Mouse (Mus musculus) forebrain, embryonic 15.5 days (tissue): ENCODE data around the gene Lin54. TPM values are rescaled to one million over a fixed set of nuclear protein-coding genes. Genes with fewer than 3 reads are reported as not detected.
A peak's percentile ranks its signal among the peaks of the same experiment; 100 is the strongest.

Experiments
- ATAC-seq: fragments of 200-750 bp; cut with Nextera tagmentation; replicated peaks from 2 replicates; pipeline ENCODE4 v1.8.0; 2017; ENCODE audit warnings: mild to moderate bottlenecking, moderate TSS enrichment, moderate library complexity
- H3K27ac ChIP-seq: fragments of 300-500 bp; sonication (generic); replicated peaks from 2 replicates; pipeline ENCODE4 v1.5.1; 2015; ENCODE audit warnings: mild to moderate bottlenecking, inconsistent platforms
- H3K27me3 ChIP-seq: fragments of 300-500 bp; sonication (generic); 2 replicates; pipeline ENCODE4 v1.6.1; 2015; ENCODE audit warnings: inconsistent platforms
- H3K36me3 ChIP-seq: fragments of 300-500 bp; sonication (generic); 2 replicates; pipeline ENCODE4 v1.6.1; 2015; ENCODE audit warnings: mild to moderate bottlenecking, inconsistent platforms
- H3K4me1 ChIP-seq: fragments of 300-500 bp; sonication (generic); 2 replicates; pipeline ENCODE4 v1.6.1; 2015; ENCODE audit warnings: inconsistent platforms
- H3K4me2 ChIP-seq: fragments of 300-500 bp; sonication (generic); replicated peaks from 2 replicates; pipeline ENCODE4 v1.6.1; 2015; ENCODE audit warnings: mild to moderate bottlenecking, inconsistent platforms
- H3K4me3 ChIP-seq: fragments of 300-500 bp; sonication (generic); 2 replicates; pipeline ENCODE4 v1.5.1; 2015; ENCODE audit warnings: mild to moderate bottlenecking, inconsistent platforms
- H3K9ac ChIP-seq: fragments of 300-500 bp; sonication (generic); replicated peaks from 2 replicates; pipeline ENCODE4 v1.6.1; 2015; ENCODE audit warnings: mild to moderate bottlenecking, inconsistent platforms
- H3K9me3 ChIP-seq: fragments of 300-500 bp; sonication (generic); 2 replicates; pipeline ENCODE4 v1.6.1; 2016; ENCODE audit warnings: inconsistent platforms
- WGBS: fragments of 180-500 bp; shearing (Covaris S2); methylation state at CpG from one replicate; pipeline ENCODE4 v1.1.7; 2015; ENCODE audit warnings: mixed read lengths; 5-methylcytosine and 5-hydroxymethylcytosine counted together
- microRNA-seq: library from miRNA; unstranded; fragments of <30 nt; microRNA quantifications from one replicate; pipeline ENCODE4, GENCODE M21; 2016
- polyA plus RNA-seq: library from polyadenylated mRNA; unstranded; fragments of >200 nt; fragmentation: Nextera tagmentation; extraction: Ambion mirVana; gene quantifications from 2 replicates; pipeline ENCODE4 v1.2.1, GENCODE M21; 2015

The Lin54 gene
- polyA plus RNA-seq, 1 experiment from 2014 or later = 10.0 TPM

GRCm38 (mm10) chr5:100414474-100415196 lies 85.8 kb downstream of the Lin54 start:
- peak overlapping the region; percentile 65 for H3K4me2 ChIP-seq
- peak overlapping the region; percentile 94 for H3K4me3 ChIP-seq
- H3K4me1 ChIP-seq = peaks cover 35% of the 10 kb centered on the region
- no peaks in the 10 kb centered on the region for H3K9me3 ChIP-seq
- no peak for ATAC-seq
- H3K36me3 ChIP-seq = peaks cover 16% of the 10 kb centered on the region
- WGBS = 81% methylated on average over 11 of the region's 11 CpGs
- H3K27me3 ChIP-seq = no peaks in the 10 kb centered on the region
- H3K9ac ChIP-seq = peak overlapping the region; percentile 26; the same call in 1 of the 2 replicates
- no peak overlapping the region for H3K27ac ChIP-seq

- Histone ChIP-seq H3K4me3 (no peak overlapping the region), H3K9me3 (no peaks in the 10 kb centered on the region), H3K27me3 (no peaks in the 10 kb centered on the region), H3K4me1 (peaks cover 35% of the 10 kb centered on the region), H3K27ac (no peak overlapping the region), H3K9ac (no peak overlapping the region), H3K4me2 (no peak overlapping the region), H3K36me3 (no peaks in the 10 kb centered on the region)
- no peak for ATAC-seq
- WGBS = 84% methylated on average over 3 of the region's 3 CpGs
Observed at GRCm38 (mm10) chr5:100412886-100413285, 87.6 kb downstream of the Lin54 start.

GRCm38 (mm10) chr5:100410281-100410680 lies 90.2 kb downstream of the Lin54 start:
- WGBS = 90% methylated on average over 5 of the region's 5 CpGs
- peaks cover 23% of the 10 kb centered on the region for H3K4me1 ChIP-seq
- no peak for ATAC-seq
- H3K27me3 ChIP-seq = no peaks in the 10 kb centered on the region
- H3K4me3 ChIP-seq = no peak overlapping the region
- no peak overlapping the region for H3K4me2 ChIP-seq
- H3K9ac ChIP-seq = no peak overlapping the region
- no peak overlapping the region for H3K27ac ChIP-seq
- H3K9me3 ChIP-seq = no peaks in the 10 kb centered on the region
- peaks cover 9% of the 10 kb centered on the region for H3K36me3 ChIP-seq

GRCm38 (mm10) chr5:100408485-100408884 lies 92.0 kb downstream of the Lin54 start:
- H3K4me2 ChIP-seq = no peak overlapping the region
- no peak overlapping the region for H3K9ac ChIP-seq
- H3K36me3 ChIP-seq = peaks cover 25% of the 10 kb centered on the region
- WGBS = 89% methylated on average over 5 of the region's 5 CpGs
- peaks cover 5% of the 10 kb centered on the region; the same call in 1 of the 2 replicates for H3K4me1 ChIP-seq
- no peak overlapping the region for H3K27ac ChIP-seq
- no peak for ATAC-seq
- H3K27me3 ChIP-seq = no peaks in the 10 kb centered on the region
- no peak overlapping the region for H3K4me3 ChIP-seq
- H3K9me3 ChIP-seq = no peaks in the 10 kb centered on the region

GRCm38 (mm10) chr5:100396753-100397152 lies 103.7 kb downstream of the Lin54 start:
- Histone ChIP-seq H3K9ac (no peak overlapping the region), H3K36me3 (peaks cover 79% of the 10 kb centered on the region), H3K9me3 (no peaks in the 10 kb centered on the region), H3K4me3 (no peak overlapping the region), H3K27me3 (no peaks in the 10 kb centered on the region), H3K27ac (no peak overlapping the region), H3K4me2 (no peak overlapping the region), H3K4me1 (no peaks in the 10 kb centered on the region)
- 96% methylated on average over 3 of the region's 3 CpGs for WGBS
- no peak for ATAC-seq

- H3K36me3 ChIP-seq = peaks cover 91% of the 10 kb centered on the region
- H3K9ac ChIP-seq = no peak overlapping the region
- no peaks in the 10 kb centered on the region for H3K27me3 ChIP-seq
- H3K27ac ChIP-seq = no peak overlapping the region
- ATAC-seq = no peak
- no peaks in the 10 kb centered on the region for H3K4me1 ChIP-seq
- no peak overlapping the region for H3K4me3 ChIP-seq
- no peak overlapping the region for H3K4me2 ChIP-seq
- no peaks in the 10 kb centered on the region for H3K9me3 ChIP-seq
- WGBS = 83% methylated on average over 3 of the region's 3 CpGs
Observed at GRCm38 (mm10) chr5:100393681-100394080, 106.8 kb downstream of the Lin54 start.

- Histone ChIP-seq H3K36me3 (peaks cover 90% of the 10 kb centered on the region), H3K4me1 (no peaks in the 10 kb centered on the region), H3K9ac (no peak overlapping the region), H3K4me2 (no peak overlapping the region), H3K4me3 (no peak overlapping the region), H3K27ac (no peak overlapping the region), H3K27me3 (no peaks in the 10 kb centered on the region), H3K9me3 (no peaks in the 10 kb centered on the region)
- no peak for ATAC-seq
- 93% methylated on average over 20 of the region's 20 CpGs for WGBS
Observed at GRCm38 (mm10) chr5:100392436-100392955, 107.9 kb downstream of the Lin54 start.

Small RNAs within 50 kb of the gene (microRNA-seq; reads per million reads assigned to microRNA genes)
- gene Gm23222 = not detected

Other genes with a start within 250 kb of the Lin54 start
- 79.3 and 83.0 TPM in 2 replicates for gene Sec31a, start 84.4 kb downstream of the Lin54 start, polyA plus RNA-seq
- gene Cops4, start 17.7 kb upstream of the Lin54 start, polyA plus RNA-seq = 186 and 192 TPM in 2 replicates
- gene Plac8, start 71.6 kb upstream of the Lin54 start, polyA plus RNA-seq = 0.27 and 0.56 TPM in 2 replicates
- gene Coq2, start 174.5 kb upstream of the Lin54 start, polyA plus RNA-seq = 44.1 and 46.2 TPM in 2 replicates
- gene Hpse, start 219.1 kb upstream of the Lin54 start, polyA plus RNA-seq = 0.24 and 0.26 TPM in 2 replicates